Mouse (Mus musculus): ENCODE data around the gene Dhrs2.
A peak's percentile ranks its signal among the peaks of the same experiment; 100 is the strongest.

DNA sequence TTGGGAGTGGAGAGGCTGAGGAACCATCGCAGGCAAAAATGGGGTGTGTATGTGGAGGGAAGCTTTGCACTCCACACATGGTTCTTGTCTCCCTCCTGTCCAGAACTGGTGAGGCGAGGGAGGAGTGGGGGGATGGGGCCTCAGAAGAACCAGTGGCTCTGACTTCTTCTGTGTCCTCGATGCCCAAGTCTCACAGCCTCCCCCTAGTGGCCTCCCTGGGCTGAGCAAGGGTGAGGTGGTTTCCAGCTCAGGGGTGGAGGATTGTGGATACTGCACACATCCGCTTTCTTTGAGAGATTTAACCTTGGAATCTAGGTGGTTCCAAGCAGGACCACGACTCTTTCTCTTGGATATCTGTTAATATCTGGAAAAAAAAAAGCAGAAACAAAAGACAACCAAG is 44.5 kb upstream of the Dhrs2 start:
- peak; percentile 84 for TF ChIP-seq CTCF (IDR thresholded peaks at IDR 0.05; ENCODE audit: low read depth)
- no peak for TF ChIP-seq EP300 (optimal IDR thresholded peaks at IDR 0.05)

Measured in stomach, postnatal 0 days (tissue).